In the genomic region with DNA sequence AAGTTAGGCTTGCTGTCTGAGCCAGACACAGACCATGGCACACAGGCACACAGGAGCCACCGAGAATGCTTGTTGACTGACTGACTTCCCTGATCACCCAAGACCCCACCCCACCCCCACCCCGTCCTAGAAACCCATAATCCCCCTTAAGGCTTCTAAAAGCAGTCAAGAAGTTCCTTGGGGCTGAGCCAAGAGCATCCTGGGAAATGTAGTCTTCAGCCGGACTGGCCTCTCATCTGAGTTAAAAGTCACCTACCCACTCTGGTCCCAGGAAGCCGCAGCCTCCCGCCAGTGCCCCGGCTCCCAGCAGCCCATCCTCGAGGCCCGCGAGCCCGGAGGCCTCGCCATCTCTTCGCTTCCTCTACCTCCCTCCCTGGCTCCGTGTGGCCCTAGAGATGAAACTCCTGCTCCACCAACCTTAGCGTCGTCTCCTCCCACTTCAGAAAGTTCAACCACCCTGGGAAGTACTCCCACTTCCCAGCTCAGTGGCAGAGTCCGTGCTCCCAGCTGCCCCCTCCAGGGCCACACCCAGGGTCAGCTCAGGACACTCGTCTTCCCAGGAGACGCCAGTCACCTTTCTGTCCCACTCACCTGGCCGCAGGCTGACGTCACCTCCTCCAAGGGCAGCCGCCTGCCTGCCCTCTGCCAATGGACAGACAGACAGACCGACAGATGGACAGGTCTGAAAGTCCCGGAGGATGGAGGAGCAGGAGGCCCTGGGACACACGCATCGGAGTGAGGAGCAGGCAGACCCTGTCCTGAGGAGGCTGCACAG, we compare ENCODE assay signal across 10 mouse cellular contexts. TPM values are rescaled to one million over a fixed set of nuclear protein-coding genes. Genes with fewer than 3 reads are reported as not detected.
DNase-seq lines count a peak whose midpoint lies in the region; ATAC-seq and TF ChIP-seq lines count a peak whose summit lies in the region.
"Had no signal": no experiment of that assay in that cellular context is flagged by ENCODE, and none has a peak within 500 bp of the region (broad histone marks: within the 10 kb centered on the region; RNA-seq: fewer than 3 reads in every experiment).

No protein-coding gene starts in this region.

- 15% methylated on average over 25 of the region's 25 CpGs for WGBS in heart, embryonic 11.5 days (ENCODE audit: insufficient replicate concordance)
- 12% methylated on average over 25 of the region's 25 CpGs for WGBS in embryonic facial prominence, embryonic 12.5 days
- 15% methylated on average over 25 of the region's 25 CpGs for WGBS in limb, embryonic 10.5 days

- H3K36me3 ChIP-seq in heart, embryonic 11.5 days (ENCODE audit: control insufficient read depth, insufficient read depth, low read length): no peaks in the 10 kb centered on the region
- H3K36me3 ChIP-seq in E14TG2a.4 (ENCODE audit: insufficient read depth, low read length): no peaks in the 10 kb centered on the region
- H3K36me3 ChIP-seq in embryonic facial prominence, embryonic 12.5 days: no peaks in the 10 kb centered on the region
- H3K36me3 ChIP-seq in limb, embryonic 10.5 days: no peaks in the 10 kb centered on the region
- H3K36me3 ChIP-seq: G1E had no signal

- no peak overlapping the region for H3K27ac ChIP-seq in heart, embryonic 11.5 days (ENCODE audit: low read depth, low read length)
- H3K27ac ChIP-seq in embryonic facial prominence, embryonic 12.5 days: no peak overlapping the region
- H3K27ac ChIP-seq in limb, embryonic 10.5 days: no peak overlapping the region

- no peak for ATAC-seq in heart, embryonic 11.5 days (replicated peaks; ENCODE audit: insufficient number of reproducible peaks, low FRiP score, low TSS enrichment)
- no peak for ATAC-seq in embryonic facial prominence, embryonic 12.5 days (ENCODE audit: insufficient number of reproducible peaks, insufficient read depth, low FRiP score, low TSS enrichment)

- intact Hi-C loops in left cerebral cortex, postnatal 25 days (cut with DNase I): no loop called here

- 0 out of 2 replicates have a peak overlapping the region, but pooled peaks have one; percentile 1 for H3K9ac ChIP-seq in heart, embryonic 11.5 days (ENCODE audit: low read depth, low read length)
- no peak overlapping the region for H3K9ac ChIP-seq in embryonic facial prominence, embryonic 12.5 days

- no peak for DNase-seq in heart, adult 9 months (ENCODE audit: low spot score in 2 of 2)
- DNase-seq in limb, embryonic 10.5 days (ENCODE audit: low spot score): no peak
- DNase-seq in left cerebral cortex, postnatal 25 days (ENCODE audit: low spot score in 2 of 2): no peak
- no peak for DNase-seq in frontal cortex, adult 2 months (ENCODE audit: extremely low spot score in 1 of 2, low spot score in 1 of 2)
- no peak for DNase-seq in retina, postnatal 1 day
- DNase-seq: lung, postnatal 14 days had no signal

- peak overlapping the region; percentile 27; the same call in 1 of the 2 replicates for H3K4me2 ChIP-seq in heart, embryonic 11.5 days
- H3K4me2 ChIP-seq in embryonic facial prominence, embryonic 12.5 days (replicated peaks): peak overlapping the region; percentile 25

- peaks cover 26% of the 10 kb centered on the region for H3K4me1 ChIP-seq in heart, embryonic 11.5 days (ENCODE audit: control insufficient read depth, insufficient read depth, low read length)
- peaks cover 74% of the 10 kb centered on the region for H3K4me1 ChIP-seq in E14TG2a.4 (replicated peaks; ENCODE audit: low read depth, low read length)
- H3K4me1 ChIP-seq in embryonic facial prominence, embryonic 12.5 days: peaks cover 53% of the 10 kb centered on the region
- peaks cover 66% of the 10 kb centered on the region for H3K4me1 ChIP-seq in limb, embryonic 10.5 days

- H3K9me3 ChIP-seq in heart, embryonic 11.5 days (replicated peaks; ENCODE audit: control insufficient read depth, low read length): no peaks in the 10 kb centered on the region
- no peaks in the 10 kb centered on the region for H3K9me3 ChIP-seq in E14TG2a.4 (ENCODE audit: low read length)
- H3K9me3 ChIP-seq in embryonic facial prominence, embryonic 12.5 days: no peaks in the 10 kb centered on the region
- H3K9me3 ChIP-seq in limb, embryonic 10.5 days (replicated peaks): no peaks in the 10 kb centered on the region

- peaks cover 64% of the 10 kb centered on the region for H3K27me3 ChIP-seq in heart, embryonic 11.5 days (ENCODE audit: control insufficient read depth, insufficient read depth, low read length)
- peaks cover 58% of the 10 kb centered on the region for H3K27me3 ChIP-seq in E14TG2a.4 (ENCODE audit: insufficient read depth, low read length)
- peaks cover 64% of the 10 kb centered on the region for H3K27me3 ChIP-seq in embryonic facial prominence, embryonic 12.5 days
- H3K27me3 ChIP-seq in limb, embryonic 10.5 days (ENCODE audit: low read depth, poor library complexity, severe bottlenecking): peaks cover 80% of the 10 kb centered on the region

- no peak for TF ChIP-seq CTCF in E14TG2a.4 (conservative IDR thresholded peaks at IDR 0.05; ENCODE audit: low read length)

- H3K4me3 ChIP-seq in heart, embryonic 11.5 days (ENCODE audit: low read depth, low read length): no peak overlapping the region
- H3K4me3 ChIP-seq in E14TG2a.4 (replicated peaks; ENCODE audit: low read length): peak overlapping the region; percentile 55
- peak overlapping the region; percentile 9; the same call in 1 of the 2 replicates for H3K4me3 ChIP-seq in embryonic facial prominence, embryonic 12.5 days
- H3K4me3 ChIP-seq in limb, embryonic 10.5 days: peak overlapping the region; percentile 16; the same call in 1 of the 2 replicates

RNA-seq across cellular contexts. Expression of gene Sema6b, which starts 2.1 kb away (rescaled TPM):
- polyA plus RNA-seq in heart, embryonic 11.5 days (2014; fragmentation: Nextera tagmentation; extraction: Ambion mirVana): 0.11 and 0.33 TPM in 2 replicates
- polyA plus RNA-seq in embryonic facial prominence, embryonic 12.5 days (2016; fragmentation: Nextera tagmentation; extraction: Ambion mirVana): 4.3 and 4.6 TPM in 2 replicates
- polyA plus RNA-seq in limb, embryonic 10.5 days (2016; fragmentation: Nextera tagmentation; extraction: Ambion mirVana): 0.88 and 1.0 TPM in 2 replicates
- 100 to 1,000 TPM; 131 TPM for total RNA-seq in left cerebral cortex, postnatal 25 days (2021)
- 89.0 and 95.5 TPM in 2 replicates for polyA plus RNA-seq in frontal cortex, adult 2 months (2012; rRNA removed)

RNA-seq across cellular contexts. Expression of gene Lrg1, which starts 16.2 kb away (rescaled TPM):
- not detected in 2 replicates for polyA plus RNA-seq in heart, embryonic 11.5 days (2014; fragmentation: Nextera tagmentation; extraction: Ambion mirVana)
- 0.15 and 0.23 TPM in 2 replicates for polyA plus RNA-seq in embryonic facial prominence, embryonic 12.5 days (2016; fragmentation: Nextera tagmentation; extraction: Ambion mirVana)
- polyA plus RNA-seq in limb, embryonic 10.5 days (2016; fragmentation: Nextera tagmentation; extraction: Ambion mirVana): 0.23 TPM in 1 of 2 replicates, not detected in the other
- total RNA-seq in left cerebral cortex, postnatal 25 days (2021): 1 to 10 TPM; 3.1 to 3.5 TPM
- 1.9 and 3.4 TPM in 2 replicates for polyA plus RNA-seq in frontal cortex, adult 2 months (2012; rRNA removed)
- total RNA-seq: G1E had no signal
- polyA plus RNA-seq: G1E had no signal

RNA-seq across cellular contexts. Expression of gene Plin5, which starts 20.6 kb away (rescaled TPM):
- polyA plus RNA-seq in heart, embryonic 11.5 days (2014; fragmentation: Nextera tagmentation; extraction: Ambion mirVana): 0.18 and 0.33 TPM in 2 replicates
- 0.15 and 0.29 TPM in 2 replicates for polyA plus RNA-seq in embryonic facial prominence, embryonic 12.5 days (2016; fragmentation: Nextera tagmentation; extraction: Ambion mirVana)
- polyA plus RNA-seq in limb, embryonic 10.5 days (2016; fragmentation: Nextera tagmentation; extraction: Ambion mirVana): 0.21 and 0.36 TPM in 2 replicates
- total RNA-seq in left cerebral cortex, postnatal 25 days (2021): under 1 TPM; 0.64 to 0.87 TPM
- polyA plus RNA-seq in frontal cortex, adult 2 months (2012; rRNA removed): 0.19 and 0.38 TPM in 2 replicates
- total RNA-seq: G1E had no signal
- polyA plus RNA-seq: G1E had no signal

RNA-seq across cellular contexts. Expression of gene Tnfaip8l1, which starts 24.3 kb away (rescaled TPM):
- 4.7 and 6.0 TPM in 2 replicates for polyA plus RNA-seq in heart, embryonic 11.5 days (2014; fragmentation: Nextera tagmentation; extraction: Ambion mirVana)
- polyA plus RNA-seq in embryonic facial prominence, embryonic 12.5 days (2016; fragmentation: Nextera tagmentation; extraction: Ambion mirVana): 12.4 and 13.0 TPM in 2 replicates
- 6.1 and 10.6 TPM in 2 replicates for polyA plus RNA-seq in limb, embryonic 10.5 days (2016; fragmentation: Nextera tagmentation; extraction: Ambion mirVana)
- total RNA-seq in left cerebral cortex, postnatal 25 days (2021): 1 to 10 TPM; 7.8 to 8.9 TPM
- 6.6 TPM in 2 replicates for polyA plus RNA-seq in frontal cortex, adult 2 months (2012; rRNA removed)

RNA-seq across cellular contexts. Expression of gene Plin4, which starts 28.4 kb away (rescaled TPM):
- polyA plus RNA-seq in heart, embryonic 11.5 days (2014; fragmentation: Nextera tagmentation; extraction: Ambion mirVana): 0.10 and 0.11 TPM in 2 replicates
- polyA plus RNA-seq in embryonic facial prominence, embryonic 12.5 days (2016; fragmentation: Nextera tagmentation; extraction: Ambion mirVana): 0.08 and 0.10 TPM in 2 replicates
- 0.08 and 0.10 TPM in 2 replicates for polyA plus RNA-seq in limb, embryonic 10.5 days (2016; fragmentation: Nextera tagmentation; extraction: Ambion mirVana)
- 1 to 10 TPM; 1.4 to 1.6 TPM for total RNA-seq in left cerebral cortex, postnatal 25 days (2021)
- 0.36 and 0.56 TPM in 2 replicates for polyA plus RNA-seq in frontal cortex, adult 2 months (2012; rRNA removed)
- polyA plus RNA-seq: G1E had no signal

Comparison
In these comparisons a context has a peak if more than half of its experiments do, and no peak if none do; other contexts are left out.
1. RNA of gene Sema6b, which starts 2.1 kb away (polyA plus RNA-seq): 89.0 to 95.5 TPM in frontal cortex, adult 2 months; 4.3 to 4.6 TPM in embryonic facial prominence, embryonic 12.5 days, 0.88 to 1.0 TPM in limb, embryonic 10.5 days and 0.11 to 0.33 TPM in heart, embryonic 11.5 days; every median in the first group is over 10 times any median in the second.